Mouse (Mus musculus): ENCODE measurements around the gene Gda. TPM values are rescaled to one million over a fixed set of nuclear protein-coding genes. Genes with fewer than 3 reads are reported as not detected.

Gene Gda
- polyA plus RNA-seq, 1 experiment from 2014 or later: 0.08 TPM

DNA sequence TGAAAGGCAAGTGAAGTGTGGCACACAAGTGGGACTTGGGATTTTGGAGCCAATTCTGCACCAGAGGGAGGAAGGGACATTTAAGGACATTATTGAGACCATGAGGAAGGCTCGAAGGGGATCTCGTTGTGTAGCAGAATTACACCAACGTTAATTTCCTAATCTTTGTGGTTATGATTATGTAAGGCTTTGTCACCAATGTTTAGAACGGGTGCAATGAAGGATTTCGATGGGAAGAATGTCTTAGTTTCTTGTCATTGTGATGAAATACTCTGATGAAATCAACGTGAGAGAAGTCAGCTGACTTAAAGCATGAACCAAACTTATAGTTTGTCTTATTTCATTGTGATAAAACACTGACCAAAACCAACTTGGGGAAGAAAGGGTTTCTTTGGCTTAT, 32.4 kb downstream of the Gda start:
- Histone ChIP-seq H3K27ac (replicated peaks) (no peak overlapping the region), H3K9ac (no peak overlapping the region), H3K4me3 (no peak overlapping the region), H3K27me3 (replicated peaks) (no peaks in the 10 kb centered on the region), H3K36me3 (no peaks in the 10 kb centered on the region), H3K4me1 (no peaks in the 10 kb centered on the region), H3K4me2 (no peak overlapping the region), H3K9me3 (0 out of 2 replicates have a peak, but pooled peaks cover 6% of the 10 kb centered on the region)
- no peak for ATAC-seq (ENCODE audit: extremely low read depth, insufficient number of reproducible peaks, low FRiP score, low TSS enrichment)
- whole genome bisulfite sequencing: 79% methylated on average over 6 of the region's 6 CpGs

DNA sequence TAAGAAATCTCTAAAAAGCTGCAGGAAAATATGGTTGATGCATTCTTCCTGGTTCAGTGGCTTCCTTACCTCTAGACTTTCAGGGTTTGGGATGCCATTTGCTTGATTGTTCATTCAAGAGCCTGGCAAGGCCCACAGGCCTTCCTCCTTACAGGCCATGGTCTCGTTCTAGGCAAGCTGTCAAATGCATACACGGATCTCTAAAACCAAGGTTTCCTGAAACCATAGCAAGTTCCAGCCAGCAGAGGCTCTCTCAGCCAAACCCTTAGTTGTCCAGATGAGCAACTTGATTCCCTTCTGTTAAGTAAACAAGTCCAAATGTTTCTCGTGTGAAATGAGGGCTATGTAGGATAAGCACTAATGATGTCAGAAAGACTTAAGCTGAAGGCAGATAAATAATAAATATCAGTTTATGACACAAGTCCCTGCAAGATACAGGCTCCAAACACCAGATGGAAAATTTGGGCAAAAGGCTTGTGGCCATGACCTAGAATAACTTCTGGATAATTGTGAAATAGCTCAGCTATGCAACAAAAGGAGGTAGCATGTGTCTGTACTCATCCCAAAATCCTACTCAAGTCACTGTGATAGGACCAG, 34.0 kb downstream of the Gda start:
- Histone ChIP-seq H3K27ac (replicated peaks) (no peak overlapping the region), H3K36me3 (no peaks in the 10 kb centered on the region), H3K4me1 (no peaks in the 10 kb centered on the region), H3K27me3 (replicated peaks) (no peaks in the 10 kb centered on the region), H3K9ac (no peak overlapping the region), H3K4me3 (no peak overlapping the region), H3K4me2 (no peak overlapping the region), H3K9me3 (0 out of 2 replicates have a peak, but pooled peaks cover 6% of the 10 kb centered on the region)
- no peak for ATAC-seq (ENCODE audit: extremely low read depth, insufficient number of reproducible peaks, low FRiP score, low TSS enrichment)
- 53% methylated on average over 3 of the region's 3 CpGs for WGBS

DNA sequence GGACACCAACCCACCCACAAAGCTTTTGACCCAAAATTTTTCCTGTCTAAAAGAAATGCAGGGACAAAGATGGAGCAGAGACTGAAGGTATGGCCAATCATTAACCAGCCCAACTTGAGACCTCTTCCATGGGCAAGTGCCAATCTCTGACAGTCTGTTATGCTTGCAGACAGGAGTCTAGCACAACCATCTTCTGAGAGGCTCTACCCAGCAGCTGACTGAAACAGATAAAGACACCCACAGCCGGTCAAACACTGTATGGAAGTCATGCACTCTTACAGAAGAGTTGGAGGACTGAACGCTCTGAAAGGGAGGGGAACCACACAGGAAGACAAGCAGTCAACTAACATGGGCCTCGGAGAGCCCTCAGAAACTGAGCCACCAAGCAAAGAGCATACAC, 36.7 kb downstream of the Gda start:
- no peak for ATAC-seq (ENCODE audit: extremely low read depth, insufficient number of reproducible peaks, low FRiP score, low TSS enrichment)
- Histone ChIP-seq H3K4me2 (no peak overlapping the region), H3K4me1 (no peaks in the 10 kb centered on the region), H3K36me3 (no peaks in the 10 kb centered on the region), H3K27me3 (replicated peaks) (no peaks in the 10 kb centered on the region), H3K27ac (replicated peaks) (no peak overlapping the region), H3K4me3 (no peak overlapping the region), H3K9ac (no peak overlapping the region), H3K9me3 (no peaks in the 10 kb centered on the region)
- 80% methylated on average over 3 of the region's 3 CpGs for WGBS

DNA sequence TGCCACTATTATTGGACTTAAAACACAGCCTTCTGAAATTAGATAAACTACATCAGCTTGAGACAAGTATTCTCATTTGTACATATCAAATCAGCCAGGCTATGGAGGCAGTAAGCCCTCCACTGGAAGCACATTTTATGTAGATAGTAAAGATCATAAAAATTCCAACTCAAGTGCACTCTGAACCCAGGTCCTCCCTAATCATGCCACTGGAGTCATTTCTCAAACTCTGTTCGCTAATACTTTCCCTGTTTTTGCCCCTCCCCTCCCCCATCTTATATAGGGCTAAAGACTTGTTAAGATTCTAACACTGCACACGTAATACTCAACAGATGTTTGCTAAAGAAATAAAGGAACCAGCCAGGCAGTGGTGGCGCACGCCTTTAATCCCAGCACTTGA, 39.9 kb downstream of the Gda start:
- H3K9me3 ChIP-seq: no peaks in the 10 kb centered on the region
- ATAC-seq (ENCODE audit: extremely low read depth, insufficient number of reproducible peaks, low FRiP score, low TSS enrichment): no peak
- whole genome bisulfite sequencing: 76% methylated on average over 4 of the region's 4 CpGs
- no peaks in the 10 kb centered on the region for H3K27me3 ChIP-seq (replicated peaks)
- no peak overlapping the region for H3K9ac ChIP-seq
- no peak overlapping the region for H3K4me3 ChIP-seq
- no peaks in the 10 kb centered on the region for H3K4me1 ChIP-seq
- no peak overlapping the region for H3K27ac ChIP-seq (replicated peaks)
- no peak overlapping the region for H3K4me2 ChIP-seq
- H3K36me3 ChIP-seq: no peaks in the 10 kb centered on the region

DNA sequence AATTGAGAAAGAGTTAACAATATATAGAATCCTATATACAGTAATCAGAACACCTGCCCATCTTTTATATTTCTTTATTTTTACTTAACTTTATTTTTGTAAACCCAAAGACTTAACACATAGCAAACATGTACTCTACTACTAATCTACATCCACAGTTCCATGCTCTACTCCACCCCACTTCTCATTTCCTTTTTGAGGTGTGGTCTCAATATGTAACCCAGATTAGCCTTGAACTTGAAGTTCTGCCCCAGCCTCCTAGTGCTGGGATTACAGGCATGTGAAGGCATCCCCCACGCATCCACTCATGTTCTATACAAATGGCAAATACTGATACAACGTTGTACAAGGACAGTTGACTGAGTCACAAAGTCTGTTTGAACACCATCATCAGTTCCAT, 40.4 kb downstream of the Gda start:
- WGBS: 68% methylated on average over 2 of the region's 2 CpGs

DNA sequence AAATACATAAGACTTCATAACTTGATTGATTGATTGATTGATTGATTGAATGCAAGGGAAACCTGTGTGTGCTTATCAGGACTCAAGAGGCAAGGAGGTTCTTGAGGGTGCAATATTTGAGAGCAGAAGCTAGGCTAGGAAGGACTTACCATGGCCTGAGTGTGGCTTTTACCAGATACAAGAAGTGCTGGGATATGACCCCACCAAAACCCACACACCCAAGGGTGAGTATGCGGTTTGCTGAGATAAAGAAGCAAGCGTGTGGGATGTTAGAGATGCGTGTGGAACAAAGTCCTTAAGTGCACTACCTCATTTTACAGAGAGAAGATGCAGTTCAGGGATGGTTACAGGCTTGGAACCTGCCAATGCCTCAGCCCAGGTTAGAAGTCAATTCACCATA, 41.0 kb downstream of the Gda start:
- Histone ChIP-seq H3K4me1 (no peaks in the 10 kb centered on the region), H3K4me3 (no peak overlapping the region), H3K36me3 (no peaks in the 10 kb centered on the region), H3K27me3 (replicated peaks) (no peaks in the 10 kb centered on the region), H3K9ac (no peak overlapping the region), H3K27ac (replicated peaks) (no peak overlapping the region), H3K4me2 (no peak overlapping the region), H3K9me3 (no peaks in the 10 kb centered on the region)
- no peak for ATAC-seq (ENCODE audit: extremely low read depth, insufficient number of reproducible peaks, low FRiP score, low TSS enrichment)
- WGBS: 82% methylated on average over 3 of the region's 3 CpGs

More for the DNA sequence above, 40.4 kb downstream of the Gda start:
- H3K4me1 ChIP-seq: no peaks in the 10 kb centered on the region
- H3K36me3 ChIP-seq: no peaks in the 10 kb centered on the region
- no peak overlapping the region for H3K9ac ChIP-seq
- no peak overlapping the region for H3K27ac ChIP-seq (replicated peaks)
- no peaks in the 10 kb centered on the region for H3K9me3 ChIP-seq
- H3K4me3 ChIP-seq: no peak overlapping the region
- ATAC-seq (ENCODE audit: extremely low read depth, insufficient number of reproducible peaks, low FRiP score, low TSS enrichment): no peak
- no peaks in the 10 kb centered on the region for H3K27me3 ChIP-seq (replicated peaks)
- no peak overlapping the region for H3K4me2 ChIP-seq

DNA sequence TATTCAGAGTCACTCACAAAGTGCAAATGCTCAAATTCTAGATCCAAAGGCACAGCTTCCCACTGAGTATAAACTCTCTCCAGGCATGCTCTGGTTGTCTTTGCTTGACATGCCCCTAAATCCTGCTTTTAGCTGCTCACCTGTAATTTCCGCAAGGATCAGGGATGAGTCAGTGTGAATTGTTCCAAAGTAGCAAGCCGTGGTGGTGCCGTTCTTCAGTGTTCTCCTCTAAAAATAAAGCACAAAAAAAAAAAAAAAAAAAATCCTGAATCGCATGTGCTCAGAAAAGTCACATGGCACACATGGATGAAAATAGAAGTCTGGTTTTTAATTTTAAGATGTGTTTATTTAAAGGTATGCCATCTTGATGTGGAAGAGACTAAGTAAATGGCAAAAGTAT, 47.9 kb downstream of the Gda start:
- H3K36me3 ChIP-seq: no peaks in the 10 kb centered on the region
- H3K4me1 ChIP-seq: no peaks in the 10 kb centered on the region
- no peak for ATAC-seq (ENCODE audit: extremely low read depth, insufficient number of reproducible peaks, low FRiP score, low TSS enrichment)
- WGBS: 81% methylated on average over 4 of the region's 4 CpGs
- H3K4me2 ChIP-seq: no peak overlapping the region
- no peak overlapping the region for H3K4me3 ChIP-seq
- no peaks in the 10 kb centered on the region for H3K27me3 ChIP-seq (replicated peaks)
- H3K9me3 ChIP-seq: no peaks in the 10 kb centered on the region
- no peak overlapping the region for H3K9ac ChIP-seq
- H3K27ac ChIP-seq (replicated peaks): no peak overlapping the region

DNA sequence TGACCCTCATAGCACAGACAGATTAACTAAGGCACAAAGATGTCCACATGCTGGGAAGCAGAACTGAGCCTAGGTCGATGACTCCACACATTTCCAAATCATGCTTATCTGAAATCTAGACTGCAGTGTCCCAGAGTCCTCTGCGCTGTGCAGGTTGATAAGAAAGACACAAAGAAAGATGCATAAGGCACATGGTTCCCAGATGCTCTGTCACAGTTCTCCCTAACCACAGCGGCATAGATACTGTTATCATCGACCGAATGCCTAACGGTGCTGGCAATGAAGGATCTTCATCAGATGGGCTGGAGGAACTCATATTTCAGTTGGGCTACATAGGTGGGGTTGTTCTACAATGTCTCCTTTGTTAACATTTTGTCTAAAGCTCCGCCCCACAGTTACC, 49.5 kb downstream of the Gda start:
- no peak overlapping the region for H3K27ac ChIP-seq (replicated peaks)
- no peak overlapping the region for H3K9ac ChIP-seq
- H3K4me2 ChIP-seq: no peak overlapping the region
- no peaks in the 10 kb centered on the region for H3K27me3 ChIP-seq (replicated peaks)
- 72% methylated on average over 7 of the region's 7 CpGs for WGBS
- no peaks in the 10 kb centered on the region for H3K36me3 ChIP-seq
- H3K4me1 ChIP-seq: no peaks in the 10 kb centered on the region
- ATAC-seq (ENCODE audit: extremely low read depth, insufficient number of reproducible peaks, low FRiP score, low TSS enrichment): no peak
- no peak overlapping the region for H3K4me3 ChIP-seq
- no peaks in the 10 kb centered on the region for H3K9me3 ChIP-seq

DNA sequence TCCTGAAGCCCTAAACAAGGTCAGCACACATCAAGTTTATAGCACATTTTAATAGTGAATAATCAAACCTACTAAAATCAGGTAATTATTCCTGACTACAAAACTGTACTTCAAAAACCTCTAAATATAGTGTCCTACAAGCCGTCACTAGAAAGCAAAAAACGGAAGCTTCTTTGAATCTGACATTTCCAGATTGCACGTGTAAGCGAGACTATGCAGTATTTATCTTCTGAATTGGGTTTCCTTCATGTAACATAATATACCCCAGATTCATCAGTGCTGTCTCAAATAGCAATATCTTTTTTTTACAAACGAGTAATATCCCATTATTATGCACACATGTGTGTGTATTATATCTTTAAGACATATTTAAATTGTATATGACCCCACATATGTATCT, 54.8 kb downstream of the Gda start:
- H3K27me3 ChIP-seq (replicated peaks): no peaks in the 10 kb centered on the region
- no peak overlapping the region for H3K4me2 ChIP-seq
- no peak overlapping the region for H3K9ac ChIP-seq
- H3K27ac ChIP-seq (replicated peaks): no peak overlapping the region
- no peak overlapping the region for H3K4me3 ChIP-seq
- H3K36me3 ChIP-seq: no peaks in the 10 kb centered on the region
- no peaks in the 10 kb centered on the region for H3K4me1 ChIP-seq
- no peaks in the 10 kb centered on the region for H3K9me3 ChIP-seq
- 75% methylated on average over 5 of the region's 5 CpGs for WGBS
- ATAC-seq (ENCODE audit: extremely low read depth, insufficient number of reproducible peaks, low FRiP score, low TSS enrichment): no peak

DNA sequence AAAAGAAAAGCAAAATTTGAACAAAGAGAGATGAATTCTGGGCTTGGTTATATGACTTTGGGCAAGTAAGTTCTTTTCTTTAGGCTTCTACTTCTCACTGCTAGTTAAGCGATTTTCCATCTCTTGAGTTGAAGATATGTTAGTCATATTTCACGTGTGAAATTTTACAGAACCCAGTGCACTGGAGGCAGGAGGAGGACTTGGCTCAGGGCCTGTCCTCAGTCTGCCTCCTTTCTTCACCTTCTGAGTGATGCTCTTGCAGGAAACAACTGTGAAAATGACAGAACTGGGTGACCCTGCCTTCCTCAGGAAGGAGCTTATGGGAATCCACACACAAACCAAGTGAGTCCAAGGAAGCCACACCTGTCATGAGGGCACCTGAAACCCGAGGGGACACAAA, 57.9 kb downstream of the Gda start:
- no peak overlapping the region for H3K4me3 ChIP-seq
- 54% methylated on average over 3 of the region's 3 CpGs for WGBS
- H3K9me3 ChIP-seq: no peaks in the 10 kb centered on the region
- no peaks in the 10 kb centered on the region for H3K36me3 ChIP-seq
- no peak for ATAC-seq (ENCODE audit: extremely low read depth, insufficient number of reproducible peaks, low FRiP score, low TSS enrichment)
- no peak overlapping the region for H3K27ac ChIP-seq (replicated peaks)
- H3K9ac ChIP-seq: no peak overlapping the region
- no peak overlapping the region for H3K4me2 ChIP-seq
- H3K4me1 ChIP-seq: no peaks in the 10 kb centered on the region
- no peaks in the 10 kb centered on the region for H3K27me3 ChIP-seq (replicated peaks)

DNA sequence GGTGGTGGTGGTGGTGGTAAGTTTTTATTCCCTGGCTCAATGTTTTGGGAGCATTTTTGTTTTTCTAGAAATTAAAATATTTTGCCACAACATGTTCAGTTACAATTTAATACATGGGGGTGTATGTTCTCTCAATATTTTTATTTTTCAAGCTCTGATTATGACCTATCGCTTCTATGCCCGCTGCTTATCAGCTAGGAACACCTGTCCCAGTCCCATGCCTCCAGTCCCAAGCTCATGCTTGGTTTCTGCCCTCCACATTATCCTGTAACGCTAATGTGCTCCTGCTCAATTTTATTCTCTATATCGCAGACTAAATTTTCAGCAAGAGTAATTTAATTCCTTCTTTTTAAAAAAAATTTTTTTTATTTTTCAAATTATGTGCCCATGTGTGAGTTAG, 64.1 kb downstream of the Gda start:
- Histone ChIP-seq H3K4me1 (no peaks in the 10 kb centered on the region), H3K4me3 (no peak overlapping the region), H3K27ac (replicated peaks) (no peak overlapping the region), H3K9me3 (no peaks in the 10 kb centered on the region), H3K4me2 (no peak overlapping the region), H3K36me3 (no peaks in the 10 kb centered on the region), H3K9ac (no peak overlapping the region), H3K27me3 (replicated peaks) (no peaks in the 10 kb centered on the region)
- ATAC-seq (ENCODE audit: extremely low read depth, insufficient number of reproducible peaks, low FRiP score, low TSS enrichment): no peak
- 81% methylated on average over 4 of the region's 4 CpGs for WGBS

DNA sequence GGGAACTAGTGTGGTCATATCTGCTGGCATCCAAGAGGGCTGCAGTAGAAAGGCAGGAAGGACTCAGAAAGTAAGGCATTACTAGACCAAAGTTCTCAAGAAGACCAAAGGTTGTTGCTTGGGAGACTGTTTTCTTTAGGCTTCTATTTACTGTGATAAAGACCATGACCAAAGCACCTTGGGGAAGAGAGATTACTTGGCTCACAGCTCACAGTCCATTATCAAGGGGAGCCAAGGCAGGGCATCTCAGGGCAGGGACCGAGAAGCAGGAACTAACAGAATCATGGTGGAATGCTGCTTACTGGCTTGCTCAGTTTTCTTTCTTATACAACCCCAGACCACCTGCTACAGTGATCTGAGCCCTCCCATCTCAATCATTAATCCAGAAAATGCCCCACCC, 65.9 kb downstream of the Gda start:
- no peak overlapping the region for H3K4me3 ChIP-seq
- WGBS: 76% methylated on average over 1 of the region's 1 CpGs
- H3K9ac ChIP-seq: no peak overlapping the region
- no peaks in the 10 kb centered on the region for H3K9me3 ChIP-seq
- no peak overlapping the region for H3K27ac ChIP-seq (replicated peaks)
- H3K36me3 ChIP-seq: no peaks in the 10 kb centered on the region
- H3K4me2 ChIP-seq: no peak overlapping the region
- H3K4me1 ChIP-seq: no peaks in the 10 kb centered on the region
- H3K27me3 ChIP-seq (replicated peaks): no peaks in the 10 kb centered on the region
- ATAC-seq (ENCODE audit: extremely low read depth, insufficient number of reproducible peaks, low FRiP score, low TSS enrichment): no peak

Measured in heart, embryonic 13.5 days (tissue).